Mouse (Mus musculus) spleen, adult 2 months (tissue): ENCODE data around the gene Gorasp2.

Experiments used
- CTCF ChIP-seq: fragments of 200-500 bp; IDR thresholded peaks from 2 replicates; pipeline ENCODE4 v1.5.1; 2011; ENCODE audit warnings: mild to moderate bottlenecking, inconsistent platforms; ENCODE audit not compliant: insufficient read depth, insufficient read length, insufficient replicate concordance; ENCODE audit errors: extremely low read depth
- POLR2A ChIP-seq: fragments of 200-500 bp; IDR thresholded peaks from 2 replicates; pipeline ENCODE4 v1.6.1; 2011; ENCODE audit warnings: low read depth, low read length, inconsistent platforms

DNA sequence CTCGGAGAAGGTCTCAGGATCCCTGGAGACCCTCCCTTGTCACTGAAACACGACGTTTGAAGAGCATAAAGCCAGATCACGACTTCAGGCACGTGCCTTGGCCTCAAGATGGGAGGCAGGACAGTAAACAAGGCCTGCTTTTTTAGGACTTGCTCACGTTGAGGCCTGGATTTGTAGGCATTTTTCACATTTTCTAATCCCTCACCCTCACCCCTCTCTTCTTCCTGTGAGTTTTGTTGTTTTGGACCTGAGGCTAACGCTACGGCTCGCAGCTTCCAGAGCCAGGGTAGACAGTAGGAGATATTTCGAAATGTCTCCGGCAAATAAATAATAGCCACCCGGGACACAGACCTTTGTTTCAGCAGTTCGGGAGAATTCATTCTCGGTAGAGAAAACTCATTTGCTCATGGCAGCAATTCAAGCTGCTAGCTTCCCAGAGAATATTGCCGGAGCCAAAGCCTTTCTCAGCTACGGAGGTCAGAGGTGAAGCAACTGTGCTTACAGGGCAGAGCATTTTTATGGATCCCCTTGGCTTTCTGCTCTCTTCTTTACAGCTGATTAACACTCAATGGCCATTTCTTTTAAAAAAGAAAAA is 18.3 kb upstream of the Gorasp2 start:
- TF ChIP-seq CTCF (no peak), POLR2A (no peak)
